Mouse (Mus musculus): ENCODE data around the gene Sgo2b.
"Not testable (repeated sequence)": the region's sequence is repeated elsewhere in the genome, so short reads cannot be mapped to it uniquely, and the experiment has no call there.

GRCm38 (mm10) chr8:63970612-63971391, 18.8 kb upstream of the Sgo2b start:
- not testable (repeated sequence) for TF ChIP-seq CTCF (IDR thresholded peaks at IDR 0.05; ENCODE audit: control insufficient read depth, insufficient read depth, insufficient read length); USF1 (IDR thresholded peaks at IDR 0.05; ENCODE audit: low read depth); MAX (IDR thresholded peaks at IDR 0.05)

Measured in C2C12 (cell line).